Mouse (Mus musculus) right cerebral cortex, postnatal 25 days (tissue): ENCODE data around the gene Fgfr2.

Source experiments
- DNase-seq: peaks from one replicate; pipeline ENCODE4 v3.0.0; 2022

The Fgfr2 gene

DNA sequence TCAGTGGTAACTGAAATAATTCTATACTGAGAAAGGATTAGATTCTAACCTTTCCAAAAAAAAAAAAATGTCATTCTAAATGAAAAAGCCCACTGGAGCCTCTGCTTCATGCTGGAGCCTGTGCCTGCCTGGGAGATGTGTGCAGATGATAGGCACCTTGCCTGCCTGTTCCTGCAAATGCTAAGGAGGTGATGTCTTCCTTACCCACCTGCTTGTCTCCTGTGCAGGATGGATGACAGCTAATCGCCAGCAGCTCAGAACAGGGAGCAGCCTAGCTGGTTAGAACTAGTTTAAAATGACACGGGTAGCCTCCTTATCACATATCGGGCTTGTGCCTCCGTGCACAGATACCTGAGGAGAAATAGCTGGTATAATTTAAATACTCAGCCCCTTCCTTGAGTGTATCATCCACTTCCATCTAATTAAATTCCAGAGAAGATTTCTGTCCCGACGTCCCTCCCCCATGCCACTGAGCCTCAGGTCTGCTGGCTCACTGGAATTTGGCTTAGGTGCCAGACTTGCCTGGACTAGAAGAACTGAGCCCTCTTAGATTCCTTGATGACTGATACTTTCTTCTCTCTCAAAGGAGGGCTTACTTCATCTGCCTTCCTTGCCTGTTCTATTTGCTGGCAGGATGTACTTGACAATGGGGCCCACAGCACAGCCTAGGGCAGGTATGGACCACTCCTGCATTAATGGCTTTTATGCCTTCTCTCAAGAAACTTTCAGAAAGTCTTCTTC is 2782.6 kb downstream of the Fgfr2 start:
- no peak for DNase-seq

DNA sequence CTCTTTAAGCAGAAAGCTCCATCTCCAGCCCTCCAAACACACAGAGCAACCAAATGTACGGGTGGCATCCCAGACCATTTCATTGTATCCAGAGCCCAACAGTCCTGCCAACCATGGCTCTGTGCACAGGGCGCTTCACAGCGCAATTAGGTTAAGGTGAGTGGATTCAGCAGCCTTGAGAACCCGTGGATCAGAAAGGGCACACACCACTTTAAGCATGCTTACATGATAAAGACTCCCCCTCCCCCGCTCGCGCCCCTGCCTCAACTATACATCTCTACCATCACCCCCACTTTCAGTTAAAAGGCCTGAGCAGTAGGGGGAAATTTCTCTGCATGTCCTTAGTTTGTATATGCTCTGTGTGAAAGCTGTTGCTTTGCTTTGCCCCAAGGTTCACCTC is 2785.5 kb downstream of the Fgfr2 start:
- DNase-seq: no peak

DNA sequence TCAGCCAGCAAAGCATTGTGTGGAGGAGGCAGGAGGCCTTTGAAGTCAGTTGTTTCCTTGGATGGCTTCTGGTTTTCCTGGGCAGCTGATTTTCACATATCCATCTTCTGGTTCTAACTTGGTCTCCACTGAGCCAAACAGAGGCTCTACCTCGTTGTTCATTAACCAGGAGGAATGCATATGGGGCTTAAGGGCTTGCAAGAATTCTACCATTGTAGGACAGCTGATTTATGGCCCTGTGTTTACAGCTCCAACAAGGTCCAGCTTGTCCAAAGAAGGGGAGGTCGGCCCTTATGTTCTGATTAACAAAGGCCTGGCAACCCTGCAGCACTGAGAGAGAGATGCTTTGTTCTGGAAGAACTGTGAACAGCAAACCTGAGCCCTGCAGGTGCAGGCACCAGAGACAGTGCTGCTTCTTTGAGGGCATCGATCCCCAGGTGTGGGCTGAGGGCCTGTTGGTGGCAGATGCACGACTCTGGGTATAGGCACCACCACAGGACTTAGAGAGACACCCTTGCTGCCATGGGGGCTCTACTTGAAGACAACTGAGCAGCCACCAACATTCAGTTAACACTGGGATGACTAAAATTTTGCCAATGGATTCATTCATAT is 2787.6 kb downstream of the Fgfr2 start:
- DNase-seq: no peak

DNA sequence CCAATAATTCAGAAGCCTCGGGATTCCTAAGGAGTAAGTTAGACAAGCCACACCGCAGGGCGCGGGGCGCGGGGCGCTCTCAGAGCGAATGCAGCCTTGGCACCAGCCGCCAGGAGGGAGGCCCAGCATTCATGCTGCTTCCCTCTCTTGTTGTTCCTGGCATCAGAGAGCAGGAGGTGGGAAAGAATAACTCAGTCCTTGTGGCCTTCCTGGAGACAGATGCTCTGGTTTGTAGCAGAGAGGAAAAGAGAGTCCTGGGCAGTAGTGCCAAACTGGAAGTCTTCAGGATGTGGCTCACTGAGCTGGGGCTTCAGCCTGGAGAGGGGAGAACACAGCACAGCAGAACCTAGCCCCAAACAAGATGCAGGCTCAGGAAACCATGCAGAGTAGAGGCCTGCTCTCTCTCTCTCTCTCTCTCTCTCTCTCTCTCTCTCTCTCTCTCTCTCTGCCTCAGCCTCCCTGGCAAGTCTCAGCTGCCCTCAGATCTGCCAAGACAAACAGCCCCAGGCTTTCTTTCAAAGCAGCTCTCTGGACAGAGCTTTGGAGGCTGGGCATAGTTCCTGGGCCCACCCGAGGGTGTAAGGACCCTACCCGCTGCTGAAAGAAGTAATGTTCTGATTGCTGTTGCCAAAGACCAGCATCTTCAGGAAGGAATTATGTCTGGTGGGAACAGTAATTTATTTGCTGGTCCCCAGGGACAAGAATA is 2790.5 kb downstream of the Fgfr2 start:
- DNase-seq: no peak

DNA sequence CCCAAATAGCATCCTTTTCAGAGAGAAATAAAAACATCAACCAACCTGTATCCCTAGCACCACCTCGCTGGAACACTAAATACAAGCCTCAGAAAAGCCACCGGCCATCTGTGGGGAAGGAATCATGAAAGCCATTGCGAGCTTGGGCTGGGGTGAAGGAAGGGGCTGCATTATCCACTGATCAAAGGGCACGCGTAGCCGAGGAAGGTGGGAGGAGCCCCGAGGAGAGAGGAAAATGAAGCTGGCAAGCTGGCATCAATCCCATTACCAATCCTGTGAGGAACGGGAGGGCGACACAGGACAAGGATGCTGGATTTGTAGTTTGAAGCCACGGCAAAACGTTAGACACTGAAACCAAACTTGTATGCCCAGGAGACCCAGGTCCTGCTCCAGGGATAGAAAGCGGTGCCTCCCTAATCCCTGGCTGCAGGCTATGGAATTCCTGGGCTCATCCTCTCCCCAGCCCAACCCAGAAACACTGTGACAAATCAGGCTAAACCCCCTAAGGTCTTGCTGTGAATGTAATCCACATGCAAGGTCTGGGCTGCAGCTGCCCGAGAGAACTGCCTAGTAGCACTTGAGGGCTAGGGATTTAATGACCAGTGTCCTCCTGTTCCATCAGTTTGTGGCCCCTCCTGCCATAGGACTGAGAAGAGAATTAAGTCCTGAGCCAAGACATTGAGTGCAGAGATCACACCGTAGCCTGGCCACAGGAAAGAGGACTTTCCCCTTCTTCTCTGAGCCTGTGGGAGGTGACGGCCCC is 2795.4 kb downstream of the Fgfr2 start:
- no peak for DNase-seq

DNA sequence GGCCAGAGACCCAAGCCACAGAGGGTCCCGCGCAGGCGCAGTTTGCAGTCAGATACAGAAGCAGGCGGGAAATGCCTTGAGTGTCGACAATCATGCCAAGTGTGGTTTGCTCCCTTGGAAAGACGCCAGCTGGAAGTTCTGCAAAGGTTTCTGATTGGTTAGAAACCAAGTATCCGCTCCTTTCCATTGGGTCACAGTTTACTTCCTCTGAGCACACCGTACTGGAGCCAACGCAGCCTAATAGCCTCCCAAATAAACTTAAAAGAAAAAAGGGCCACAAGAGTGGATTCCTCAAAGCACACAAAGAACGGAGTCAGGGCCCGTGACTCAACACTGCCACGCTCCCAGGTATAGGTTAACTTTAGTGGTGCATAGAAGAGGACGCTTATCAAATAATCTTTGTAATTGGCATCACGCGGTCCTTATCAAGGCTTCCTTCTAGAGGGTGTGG is 2797.1 kb downstream of the Fgfr2 start:
- no peak for DNase-seq

DNA sequence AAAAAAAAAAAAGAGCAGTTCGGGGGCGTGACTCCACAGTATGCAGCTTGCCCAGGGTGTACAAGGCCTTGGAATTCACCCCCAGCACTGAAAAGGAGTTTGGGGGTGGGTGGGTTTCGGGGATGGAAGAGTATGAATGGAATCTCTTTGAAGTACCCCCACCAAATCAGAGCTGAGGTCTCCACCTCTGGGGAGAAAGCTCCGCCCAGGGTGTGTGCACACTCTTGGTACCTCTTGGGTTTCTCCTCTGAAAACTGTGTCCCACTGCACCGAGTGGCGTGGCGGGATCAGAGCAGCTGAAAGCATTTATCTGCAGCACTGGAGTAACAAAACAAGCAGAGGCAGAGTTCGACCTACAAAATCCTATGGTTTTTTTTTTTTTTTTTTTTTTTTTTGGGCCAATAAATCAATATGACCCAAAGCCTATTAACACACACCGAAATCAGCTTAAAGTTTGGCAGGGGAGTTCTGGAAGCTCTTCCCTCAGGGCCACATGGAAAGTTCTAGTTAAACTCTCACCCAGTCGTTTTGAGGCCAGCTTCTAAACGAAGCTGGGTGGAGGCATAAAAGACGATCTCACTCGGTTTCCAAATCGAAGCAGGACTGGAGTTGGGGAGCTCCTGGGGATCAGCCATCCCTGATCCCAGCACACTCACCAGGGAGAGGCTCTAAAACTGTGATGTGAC is 2798.3 kb downstream of the Fgfr2 start:
- no peak for DNase-seq

DNA sequence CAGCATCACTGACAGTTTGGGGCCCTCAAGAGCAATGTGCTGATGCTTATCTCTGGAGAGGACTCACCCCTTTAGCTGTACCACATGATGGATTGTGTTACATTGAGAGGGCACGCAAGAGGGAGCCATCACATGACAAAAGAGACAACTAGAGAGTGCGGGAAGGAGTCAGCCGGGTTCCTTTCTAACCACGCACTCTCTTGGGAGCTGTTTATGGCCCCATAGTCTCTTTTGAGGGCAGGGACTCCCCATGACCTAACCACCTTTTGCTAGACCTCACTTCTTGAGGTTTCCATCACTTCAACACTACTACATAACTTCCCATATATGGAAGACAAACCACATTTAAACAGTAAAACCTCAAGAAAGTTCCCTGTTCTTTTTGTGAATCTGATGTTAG is 2799.4 kb downstream of the Fgfr2 start:
- DNase-seq: no peak

DNA sequence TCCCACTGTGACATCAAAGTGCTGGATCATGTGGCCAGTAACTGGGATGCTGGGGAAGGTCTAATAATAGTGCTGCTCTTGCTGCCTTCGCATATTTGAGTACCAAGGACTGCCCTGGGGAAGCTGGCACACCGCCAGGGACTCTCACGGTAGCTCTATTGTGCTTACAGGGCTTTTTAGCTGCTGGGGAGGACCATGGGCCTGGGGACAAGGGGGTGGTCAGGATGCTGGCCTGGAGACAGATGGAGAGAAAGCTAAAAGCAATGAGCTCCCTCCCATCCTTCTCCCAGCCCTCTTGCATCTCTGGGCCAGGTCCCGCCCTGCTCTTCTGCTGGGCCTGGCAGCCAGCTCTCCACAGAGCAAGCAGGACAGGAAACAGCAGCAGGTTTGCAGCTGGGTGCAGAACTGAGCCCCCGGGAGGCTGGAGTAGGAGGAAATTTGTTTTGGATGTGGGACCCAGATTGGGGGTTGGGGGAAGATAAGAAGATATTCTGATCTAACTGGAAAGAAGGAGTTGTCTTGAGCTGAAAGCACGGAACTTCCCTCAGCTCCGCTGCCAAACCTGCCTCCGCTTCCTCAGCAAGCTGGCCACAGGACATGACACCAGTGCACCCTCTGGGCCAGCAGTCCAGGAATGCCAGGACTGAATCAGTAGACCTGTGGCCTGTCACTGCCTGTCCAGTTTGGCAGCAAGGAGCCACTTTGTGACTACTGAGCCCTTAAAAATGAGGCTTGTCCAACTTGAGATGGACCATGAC is 2803.2 kb downstream of the Fgfr2 start:
- peak; percentile 21 for DNase-seq

DNA sequence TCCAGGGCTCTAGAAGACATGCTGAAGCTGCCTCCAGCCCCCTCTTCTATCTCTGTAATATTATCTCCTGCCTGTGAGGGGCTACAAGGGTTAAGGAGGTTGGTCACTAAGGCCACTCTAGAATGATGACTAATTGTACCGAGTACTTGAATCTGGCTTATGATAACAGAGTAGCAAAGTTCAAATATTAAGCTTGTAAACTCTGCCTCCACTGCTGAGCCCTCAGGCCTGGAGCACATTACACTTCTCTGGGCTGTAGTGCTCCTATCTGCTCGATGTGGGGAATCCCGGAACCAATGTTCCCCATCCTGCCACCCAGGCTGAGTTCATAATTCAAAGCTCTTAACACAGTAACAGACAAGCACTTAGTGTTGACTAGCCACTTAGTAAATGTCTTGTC is 2806.9 kb downstream of the Fgfr2 start:
- DNase-seq: no peak

DNA sequence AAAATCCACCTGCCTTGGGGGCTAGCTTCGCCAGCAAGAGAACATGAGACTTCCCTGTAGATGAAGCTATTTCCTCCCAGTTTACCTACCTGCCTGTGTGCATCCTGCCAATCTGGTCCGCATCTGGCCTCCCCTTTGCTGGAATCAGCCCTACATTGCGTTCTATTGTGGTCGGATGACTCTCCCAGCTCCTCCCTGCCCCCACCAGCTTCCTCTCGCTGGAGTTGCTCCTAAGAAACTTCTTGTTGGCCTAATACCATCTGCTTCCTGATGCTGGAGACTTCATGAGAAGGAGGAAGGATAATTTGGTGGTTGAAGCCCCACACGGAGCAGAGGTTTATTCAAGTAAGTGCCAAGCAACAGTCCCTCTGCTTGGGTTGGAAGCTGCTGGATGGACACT is 2807.9 kb downstream of the Fgfr2 start:
- DNase-seq: no peak

DNA sequence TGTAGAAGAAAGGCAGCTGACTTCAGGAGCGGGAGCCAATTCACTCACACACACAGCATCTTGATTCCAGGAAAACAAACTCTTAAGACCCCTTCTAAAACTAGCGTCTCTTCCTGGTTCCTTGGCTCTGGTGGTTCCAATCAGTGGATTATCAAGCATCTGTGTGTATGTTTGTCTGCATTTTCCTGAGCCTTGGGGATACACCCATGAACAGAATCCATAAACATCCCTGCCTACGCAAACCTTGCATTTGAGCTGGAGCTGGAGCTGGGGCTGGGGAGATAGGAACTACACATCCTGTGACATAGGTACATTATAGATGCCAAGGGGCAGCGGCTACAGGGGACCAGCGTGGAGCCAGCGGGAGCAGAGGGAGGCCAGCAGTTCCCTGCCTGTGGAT is 2808.5 kb downstream of the Fgfr2 start:
- DNase-seq: no peak

DNA sequence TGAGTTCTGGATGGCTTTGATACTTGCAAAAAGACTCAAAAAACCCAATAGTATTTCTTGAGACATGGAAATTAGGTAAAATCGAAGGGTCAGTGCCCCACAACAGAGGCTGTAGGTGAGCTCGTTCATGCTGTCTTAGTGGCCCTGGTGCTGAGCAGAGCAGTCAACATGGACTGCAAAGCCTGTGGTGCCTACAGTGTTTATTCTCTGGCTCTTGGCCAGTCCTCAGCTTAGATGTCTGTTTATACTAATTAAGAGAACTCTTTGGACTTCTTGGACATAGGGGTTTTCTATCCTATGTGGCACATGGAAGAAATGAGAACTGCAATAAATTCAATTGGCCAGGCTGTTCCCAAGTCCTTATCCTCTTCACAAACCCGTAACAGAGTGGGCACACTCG is 2811.8 kb downstream of the Fgfr2 start:
- no peak for DNase-seq

DNA sequence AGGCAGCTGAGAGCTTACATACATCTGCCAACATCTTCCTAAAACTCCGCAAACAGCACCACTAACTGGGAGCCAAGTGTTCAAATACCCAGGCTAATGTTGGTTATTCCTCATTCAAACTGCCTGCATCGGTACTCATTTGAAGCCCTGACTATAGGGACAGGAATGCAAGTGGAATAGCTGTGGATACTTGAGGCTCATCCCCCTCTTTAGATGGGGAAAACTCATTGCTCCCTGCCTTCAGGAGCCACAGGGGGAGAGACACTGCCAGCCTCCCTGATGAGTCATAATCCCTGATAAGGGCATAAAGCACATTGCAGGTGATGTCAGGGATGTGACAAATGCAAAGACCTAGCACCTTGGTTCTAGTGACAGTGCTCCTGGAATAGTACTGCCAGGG is 2814.0 kb downstream of the Fgfr2 start:
- DNase-seq: no peak

DNA sequence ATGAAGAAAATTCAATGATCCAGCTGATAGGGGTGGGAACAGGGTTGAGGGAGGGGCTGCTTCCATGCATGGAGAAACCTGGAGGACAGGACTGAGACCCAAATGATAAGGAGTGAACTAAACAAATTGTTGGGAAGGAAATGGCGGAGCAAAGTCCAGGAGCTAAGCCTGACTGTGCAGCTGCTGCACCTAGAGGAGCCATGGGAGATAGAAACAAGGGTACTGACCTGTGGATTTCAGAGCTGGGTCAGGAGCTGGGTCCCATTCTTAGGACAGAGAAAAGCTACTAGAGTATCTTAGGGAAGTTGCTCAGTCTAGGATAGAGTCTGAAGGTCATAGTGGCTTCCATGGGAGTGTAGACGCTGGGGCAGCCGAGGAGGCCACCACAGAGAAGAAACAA is 2816.1 kb downstream of the Fgfr2 start:
- no peak for DNase-seq

DNA sequence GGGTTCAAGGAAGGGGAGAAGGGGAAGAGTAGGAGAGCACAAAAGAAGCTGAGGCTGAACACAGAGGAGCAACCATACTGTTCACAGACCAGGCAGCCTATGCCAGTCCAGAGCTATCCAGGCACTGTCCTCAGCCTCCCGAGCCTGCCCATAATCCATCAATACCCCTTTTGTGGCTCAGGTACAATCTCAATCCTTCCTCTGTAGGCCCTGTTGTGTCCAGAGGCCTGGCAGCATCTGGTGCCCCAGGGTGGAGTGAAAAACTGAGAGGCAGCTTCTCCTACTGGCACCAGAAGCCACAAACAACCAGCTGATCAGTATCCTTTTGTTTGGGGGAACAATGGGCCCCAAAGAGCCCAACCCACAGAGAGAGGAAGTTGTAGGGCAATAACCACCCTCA is 2818.5 kb downstream of the Fgfr2 start:
- no peak for DNase-seq

DNA sequence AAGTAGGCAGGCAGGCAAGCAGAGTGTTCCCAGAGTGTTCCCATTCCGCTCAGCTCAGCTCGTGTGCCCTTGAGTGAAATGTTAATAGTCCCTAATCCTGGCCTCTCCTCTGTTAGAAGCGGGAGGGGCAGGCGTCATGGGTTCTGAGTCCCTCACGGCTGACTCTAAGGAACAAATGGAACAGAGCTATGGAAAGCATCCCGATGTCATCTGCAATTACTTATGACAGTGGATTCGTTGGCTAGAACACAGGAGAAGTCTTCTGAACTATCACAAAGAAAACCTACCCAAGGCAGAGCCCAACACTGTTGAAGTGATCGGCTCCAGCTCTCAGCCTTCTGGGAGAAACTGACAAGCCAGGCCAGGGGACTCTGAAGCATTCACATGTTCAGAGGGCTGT is 2819.7 kb downstream of the Fgfr2 start:
- no peak for DNase-seq

DNA sequence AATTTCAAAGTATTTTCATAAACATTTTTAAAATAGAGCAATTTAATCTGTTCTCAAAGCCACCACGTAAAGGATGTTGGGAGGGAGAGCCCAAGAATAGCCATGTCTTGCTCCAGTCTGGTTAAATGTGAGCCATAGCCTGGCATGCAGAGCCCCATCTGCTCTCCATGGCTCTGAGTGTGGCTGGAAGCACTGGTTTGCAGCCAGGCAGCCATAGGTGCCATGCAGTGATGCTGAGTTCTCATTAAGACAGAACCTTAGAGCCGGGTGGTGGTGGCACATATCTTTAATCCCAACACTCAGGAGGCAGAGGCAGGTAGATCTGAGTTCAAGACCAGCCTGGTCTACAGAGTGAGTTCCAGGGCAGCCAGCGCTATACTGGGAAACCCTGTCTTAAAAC is 2822.5 kb downstream of the Fgfr2 start:
- DNase-seq: no peak

DNA sequence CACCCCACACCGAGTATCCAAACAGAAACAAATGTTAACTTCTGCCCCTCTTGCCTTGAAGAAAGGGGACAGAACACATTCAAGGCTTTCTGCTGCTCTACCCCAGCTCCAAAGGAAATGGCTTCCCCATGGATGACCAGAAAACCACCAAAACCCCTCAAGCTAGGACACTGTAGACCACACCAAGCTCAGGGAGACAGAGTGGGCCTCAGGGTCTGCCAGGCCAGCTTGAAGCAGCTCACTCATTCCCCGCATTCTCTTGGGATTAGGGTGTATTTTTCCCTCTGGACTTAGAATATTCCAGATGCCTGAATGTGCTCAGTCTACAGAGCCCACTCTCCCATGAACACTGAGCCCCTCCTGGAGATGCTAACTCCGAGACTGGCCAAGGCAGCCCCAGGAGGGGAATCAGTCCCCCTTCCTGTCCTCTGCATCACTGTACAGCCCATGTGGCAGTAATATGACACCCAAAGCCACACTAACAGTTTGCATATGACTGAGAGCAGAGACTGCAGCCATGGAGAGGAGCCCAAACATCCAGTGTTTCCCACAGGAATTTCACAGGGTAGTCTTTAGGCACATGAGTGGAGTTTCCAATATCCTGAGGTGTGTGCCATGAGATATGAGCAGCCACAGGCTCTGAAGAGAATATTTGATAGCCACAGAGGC is 2824.1 kb downstream of the Fgfr2 start:
- DNase-seq: no peak

DNA sequence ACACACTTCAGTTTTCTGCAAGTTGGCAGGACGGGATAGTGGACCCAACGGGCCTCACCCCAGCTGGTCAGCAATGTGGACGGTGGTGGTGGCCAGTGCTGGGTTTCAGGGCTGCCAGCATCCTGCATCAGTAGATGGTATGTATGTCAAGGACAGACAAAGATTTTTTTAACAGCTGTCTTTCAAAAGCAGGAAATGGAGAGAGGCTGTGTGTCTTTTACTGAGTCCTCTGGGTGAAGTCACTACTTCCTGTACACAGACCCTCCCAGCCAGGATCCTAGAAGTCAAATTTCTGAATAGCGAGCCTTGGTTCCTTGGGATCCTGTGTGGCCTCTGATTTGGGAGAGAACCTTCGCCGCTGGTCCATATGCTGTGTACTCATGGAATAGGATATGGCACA is 2832.0 kb downstream of the Fgfr2 start:
- DNase-seq: no peak

DNA sequence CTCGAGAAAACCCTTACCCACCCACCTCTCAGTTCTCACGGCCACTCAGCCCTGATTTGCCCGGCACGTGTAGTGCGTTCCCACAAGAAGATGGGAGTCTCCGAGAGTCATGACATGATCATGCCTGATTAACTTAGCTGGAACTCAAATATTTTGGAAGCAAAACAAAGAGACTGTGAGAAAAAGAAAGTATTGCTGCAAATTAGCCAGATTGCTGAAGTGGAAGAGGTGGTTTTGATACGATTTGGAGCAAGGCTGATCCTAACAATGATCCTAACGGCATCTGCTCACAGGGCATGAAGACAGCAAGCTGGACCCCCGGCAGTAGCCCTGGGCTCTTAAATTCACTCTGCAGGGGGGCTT is 2833.7 kb downstream of the Fgfr2 start:
- no peak for DNase-seq
